Mouse (Mus musculus): Measurements from ENCODE around the gene Clca1. TPM values are rescaled to one million over a fixed set of nuclear protein-coding genes. Genes with fewer than 3 reads are reported as not detected.

Clca1 gene
- polyA plus RNA-seq (2012; fragmentation: generic; extraction: Trizol): under 1 TPM in 1 of 2 experiments, not detected in 1; 0.04 TPM

GRCm38 (mm10) chr3:145032676-145033075 is at the start of gene Clca1:
Gene Clca1, minus strand, starts transcription at chr3:145032776.

GRCm38 (mm10) chr3:144974945-144975344 is 57.6 kb downstream of the Clca1 start, which contains the start of gene Clca4a:
Gene Clca4a, minus strand, starts transcription at chr3:144975045.

Other genes with a start within 250 kb of the Clca1 start
- under 1 TPM in 1 of 2 experiments, not detected in 1; 0.61 TPM for gene Clca3a2, start 213.3 kb downstream of the Clca1 start, polyA plus RNA-seq (2012; fragmentation: generic; extraction: Trizol)
- gene Clca3b, start 183.4 kb downstream of the Clca1 start, polyA plus RNA-seq (2012; fragmentation: generic; extraction: Trizol): under 1 TPM in 1 of 2 experiments, not detected in 1; 0.01 TPM
- not detected for gene Clca4b, start 100.2 kb downstream of the Clca1 start, polyA plus RNA-seq (2012; fragmentation: generic; extraction: Trizol)
- gene Clca4a, start 57.7 kb downstream of the Clca1 start, polyA plus RNA-seq (2012; fragmentation: generic; extraction: Trizol): under 1 TPM in 1 of 2 experiments, not detected in 1; 0.04 TPM
- gene Clca2, start 66.7 kb upstream of the Clca1 start, polyA plus RNA-seq (2012; fragmentation: generic; extraction: Trizol): under 1 TPM in 1 of 2 experiments, not detected in 1; 0.54 TPM
- 1 to 10 TPM in 1 of 2 experiments, under 1 TPM in 1; 0.23 to 2.5 TPM for gene Odf2l, start 85.8 kb upstream of the Clca1 start, polyA plus RNA-seq (2012; fragmentation: generic; extraction: Trizol)